Mouse (Mus musculus) megakaryocyte, embryonic 14.5 days (primary cell): ENCODE results near the gene H2-Eb1. TPM values are rescaled to one million over a fixed set of nuclear protein-coding genes. Genes with fewer than 3 reads are reported as not detected.
"Not testable (repeated sequence)": the region's sequence is repeated elsewhere in the genome, so short reads cannot be mapped to it uniquely, and the experiment has no call there.

Experiments
- H3K27me3 ChIP-seq: replicated peaks from 2 replicates; pipeline ENCODE3; 2012; ENCODE audit warnings: inconsistent platforms
- H3K36me3 ChIP-seq: replicated peaks from 2 replicates; pipeline ENCODE3; 2012; ENCODE audit warnings: low read length, inconsistent platforms, mixed read lengths
- H3K4me1 ChIP-seq: 2 replicates; pipeline ENCODE4 v1.6.1; 2012; ENCODE audit warnings: inconsistent platforms
- H3K4me3 ChIP-seq: replicated peaks from 2 replicates; pipeline ENCODE3; 2012; ENCODE audit warnings: moderate library complexity, mild to moderate bottlenecking, inconsistent platforms
- H3K9me3 ChIP-seq: 2 replicates; pipeline ENCODE4 v1.6.1; 2012; ENCODE audit warnings: inconsistent platforms
- FLI1 ChIP-seq: IDR thresholded peaks from 2 replicates; pipeline ENCODE4 v1.6.1; 2012; ENCODE audit warnings: low read length, inconsistent platforms, mixed read lengths
- GATA1 ChIP-seq: IDR thresholded peaks from 3 replicates; pipeline ENCODE4 v1.6.1; 2012; ENCODE audit warnings: mixed read lengths, low read length, inconsistent platforms, borderline replicate concordance
- polyA plus RNA-seq: library from polyadenylated mRNA; stranded (reverse); fragments of >175 nt; gene quantifications from 2 replicates; pipeline ENCODE4 v1.2.3, GENCODE M21; 2012; ENCODE audit warnings: low replicate concordance; ENCODE audit not compliant: insufficient read depth

H2-Eb1 gene
- polyA plus RNA-seq, 1 experiment: not detected

DNA sequence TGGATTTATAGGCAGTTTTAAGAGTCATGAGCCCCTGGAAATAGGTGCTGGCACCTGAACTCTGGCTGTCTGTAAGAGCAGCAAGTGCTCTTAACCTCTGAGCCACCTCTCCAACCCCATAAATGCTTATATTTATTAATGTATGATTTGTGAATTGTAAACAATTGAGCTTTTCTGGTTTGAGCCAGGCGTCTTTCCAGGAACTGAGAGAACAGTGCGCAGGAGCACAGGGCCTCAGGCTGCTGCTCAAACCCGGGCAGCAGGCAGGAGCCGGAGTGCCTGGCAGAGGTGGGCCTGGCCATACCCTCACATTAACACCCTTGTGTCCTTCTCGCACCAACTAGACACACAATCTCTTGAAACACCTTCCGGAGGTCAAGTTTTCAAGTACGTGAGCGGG lies 5.6 kb upstream of the H2-Eb1 start:
- Histone ChIP-seq H3K36me3 (no peaks in the 10 kb centered on the region), H3K9me3 (no peaks in the 10 kb centered on the region), H3K27me3 (peaks cover 9% of the 10 kb centered on the region)

DNA sequence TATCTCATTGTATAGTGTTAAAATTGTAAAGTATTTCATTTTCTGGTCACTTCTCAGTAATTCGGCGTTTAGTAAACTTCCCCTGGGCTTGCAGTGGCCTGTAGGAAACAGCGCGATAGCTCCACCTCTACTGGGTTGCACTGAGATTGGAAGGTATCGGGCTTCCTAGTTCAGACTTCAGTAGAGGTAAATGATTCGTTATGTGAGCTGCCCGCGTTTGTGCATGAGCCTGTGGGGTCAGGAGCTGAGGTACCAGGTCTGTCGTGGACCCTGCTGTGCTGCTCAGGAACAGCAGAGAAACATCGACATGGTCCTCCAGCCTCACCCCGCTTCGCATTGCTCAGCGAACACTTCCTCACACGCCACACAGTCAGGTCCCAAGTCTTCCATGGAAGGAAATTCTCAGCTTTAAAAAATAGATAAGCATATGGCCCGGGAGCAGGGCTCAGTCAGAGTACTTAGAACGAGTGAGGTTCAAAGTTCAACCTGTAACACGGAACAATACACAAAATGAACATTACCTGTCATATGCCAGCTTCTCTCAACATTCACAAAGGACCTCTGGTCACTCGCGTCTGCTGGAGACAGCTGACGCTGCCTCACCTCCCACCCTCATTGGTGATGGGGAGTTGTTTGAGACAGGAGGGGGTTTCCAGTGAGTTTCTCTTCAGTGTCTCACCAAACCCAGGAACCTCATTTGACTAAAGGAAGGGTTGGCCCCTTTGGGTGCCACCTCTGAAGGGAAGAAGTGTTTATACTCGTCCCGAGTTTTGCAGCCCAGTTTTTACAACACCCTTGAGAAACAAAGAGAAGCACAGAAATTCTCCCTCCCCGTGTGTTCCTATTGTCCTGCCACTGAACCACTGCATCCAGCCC lies 4.7 kb upstream of the H2-Eb1 start:
- Histone ChIP-seq H3K4me1 (peaks cover 26% of the 10 kb centered on the region), H3K9me3 (no peaks in the 10 kb centered on the region), H3K27me3 (peaks cover 9% of the 10 kb centered on the region), H3K36me3 (no peaks in the 10 kb centered on the region), H3K4me3 (peak overlapping the region; percentile 59)
- TF ChIP-seq GATA1 (no peak), FLI1 (no peak)

More for the DNA sequence above, 5.6 kb upstream of the H2-Eb1 start:
- H3K4me1 ChIP-seq: peaks cover 24% of the 10 kb centered on the region
- no peak overlapping the region for H3K4me3 ChIP-seq
- TF ChIP-seq GATA1: no peak
- no peak for TF ChIP-seq FLI1

DNA sequence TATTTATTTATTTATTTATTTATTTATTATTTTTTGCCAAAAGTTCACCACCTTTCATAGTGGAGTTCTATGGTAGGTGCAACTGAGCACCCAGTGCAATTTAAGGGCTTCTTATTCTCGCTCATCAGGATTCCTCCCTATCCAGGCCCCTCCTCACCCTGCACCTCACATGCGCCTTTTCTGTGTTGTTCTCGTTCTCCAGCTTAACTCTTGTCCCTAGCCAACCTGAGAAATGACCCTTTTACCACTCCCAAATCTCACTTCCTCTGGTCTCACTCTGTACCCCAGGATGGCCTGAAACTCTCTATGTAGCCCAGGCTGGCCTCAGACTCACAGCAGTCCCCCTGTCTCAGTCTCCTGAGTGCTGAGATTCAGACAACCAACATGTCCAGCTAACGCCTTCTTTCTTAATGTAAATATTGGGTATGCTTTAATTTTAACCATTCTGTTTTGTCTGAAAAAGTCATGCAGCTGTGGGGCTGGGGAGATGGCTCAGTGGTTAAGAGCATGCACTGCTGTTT lies 3.9 kb upstream of the H2-Eb1 start:
- H3K4me1 ChIP-seq: peaks cover 26% of the 10 kb centered on the region
- no peaks in the 10 kb centered on the region for H3K9me3 ChIP-seq
- peaks cover 9% of the 10 kb centered on the region for H3K27me3 ChIP-seq
- no peak overlapping the region for H3K4me3 ChIP-seq
- no peak for TF ChIP-seq FLI1
- TF ChIP-seq GATA1: no peak
- H3K36me3 ChIP-seq: no peaks in the 10 kb centered on the region

DNA sequence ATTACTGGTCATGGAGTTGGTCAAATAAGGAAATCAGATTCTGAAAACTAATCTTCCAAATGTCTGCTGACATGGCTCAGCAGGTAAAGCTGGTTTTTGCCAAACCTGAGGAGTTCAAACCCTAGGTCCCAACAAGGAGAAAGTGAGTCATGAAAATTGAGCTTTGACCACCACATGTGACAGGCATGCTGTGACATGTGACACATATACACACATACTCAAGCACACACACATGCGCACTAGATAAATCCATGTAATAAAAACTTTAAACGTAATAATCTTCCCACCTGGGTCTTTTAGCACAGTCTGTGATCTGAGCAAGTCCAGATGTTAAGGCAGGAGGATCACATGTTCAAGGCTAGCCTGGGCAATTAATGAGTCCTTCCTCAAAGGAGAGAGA lies 1.9 kb upstream of the H2-Eb1 start:
- no peaks in the 10 kb centered on the region for H3K36me3 ChIP-seq
- TF ChIP-seq FLI1: no peak
- no peak for TF ChIP-seq GATA1
- H3K4me1 ChIP-seq: peaks cover 33% of the 10 kb centered on the region
- H3K27me3 ChIP-seq: peaks cover 4% of the 10 kb centered on the region
- no peak overlapping the region for H3K4me3 ChIP-seq
- no peaks in the 10 kb centered on the region for H3K9me3 ChIP-seq

DNA sequence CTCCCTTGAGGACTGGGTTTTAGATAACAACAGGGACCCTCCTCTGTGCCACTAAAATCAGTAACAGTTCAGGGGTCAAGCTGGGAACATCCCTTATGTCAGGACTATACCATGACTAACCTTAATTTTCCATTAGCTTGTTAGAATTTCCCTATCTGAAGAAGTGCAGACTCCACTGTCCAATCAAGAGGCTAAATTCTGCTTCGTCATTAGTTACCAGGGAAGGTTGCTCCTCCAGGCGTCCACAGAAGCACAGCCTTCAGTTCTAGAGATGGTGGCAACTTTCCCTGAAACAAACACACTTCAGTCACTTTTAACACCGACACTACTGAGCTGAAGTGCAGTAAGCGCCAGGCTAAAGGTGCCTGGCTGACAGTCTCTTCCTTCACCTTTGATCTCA lies 916 bp upstream of the H2-Eb1 start:
- H3K36me3 ChIP-seq: no peaks in the 10 kb centered on the region
- H3K4me3 ChIP-seq: no peak overlapping the region
- H3K27me3 ChIP-seq: peaks cover 4% of the 10 kb centered on the region
- TF ChIP-seq GATA1: no peak
- TF ChIP-seq FLI1: no peak
- peaks cover 7% of the 10 kb centered on the region for H3K9me3 ChIP-seq
- H3K4me1 ChIP-seq: peaks cover 33% of the 10 kb centered on the region

DNA sequence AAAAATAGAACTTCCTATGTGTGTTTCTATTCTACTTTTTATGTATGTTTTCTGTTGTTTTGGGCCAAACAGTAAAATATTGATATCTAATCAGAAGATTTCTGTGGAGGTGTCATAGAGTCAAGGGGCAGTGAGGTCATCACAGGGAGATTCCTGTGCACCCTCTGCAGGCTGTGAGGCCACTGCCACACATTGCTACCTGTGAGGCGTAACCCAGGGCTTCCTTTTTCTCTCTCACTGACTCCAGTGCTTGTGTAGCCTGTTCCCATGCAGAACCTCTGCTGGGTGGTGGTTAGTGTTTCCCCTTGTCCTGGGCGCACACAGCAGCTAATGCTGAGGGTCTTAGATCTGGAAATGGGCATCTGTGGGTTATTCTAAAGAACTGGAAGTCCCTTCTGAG lies 740 bp downstream of the H2-Eb1 start:
- Histone ChIP-seq H3K4me3 (peak overlapping the region; percentile 46), H3K36me3 (no peaks in the 10 kb centered on the region), H3K4me1 (peaks cover 30% of the 10 kb centered on the region), H3K27me3 (peaks cover 2% of the 10 kb centered on the region), H3K9me3 (peaks cover 11% of the 10 kb centered on the region)
- TF ChIP-seq GATA1: no peak
- TF ChIP-seq FLI1: no peak

DNA sequence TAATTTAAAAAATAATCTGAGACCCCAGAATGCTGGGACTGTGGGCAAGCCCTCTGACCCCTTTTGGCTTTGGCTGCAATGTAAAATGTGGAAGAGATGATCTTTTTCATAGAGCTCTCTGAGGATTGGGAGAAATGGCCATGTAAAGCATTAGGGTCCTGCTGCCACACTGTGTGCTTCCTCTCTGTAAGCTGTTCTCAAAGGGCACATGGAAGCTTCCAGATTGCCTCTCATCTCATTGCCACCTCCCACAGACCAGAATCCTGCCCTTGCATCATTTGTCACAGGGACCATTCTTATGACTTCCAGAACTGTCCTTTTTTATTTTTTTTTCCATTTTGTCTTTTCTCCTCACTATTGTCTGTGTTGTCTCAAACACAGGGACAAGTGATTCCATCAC lies 1.5 kb downstream of the H2-Eb1 start:
- no peaks in the 10 kb centered on the region for H3K27me3 ChIP-seq
- TF ChIP-seq GATA1 (no peak), FLI1 (no peak)
- H3K4me1 ChIP-seq: peaks cover 33% of the 10 kb centered on the region
- H3K9me3 ChIP-seq: peaks cover 11% of the 10 kb centered on the region
- no peak overlapping the region for H3K4me3 ChIP-seq
- no peaks in the 10 kb centered on the region for H3K36me3 ChIP-seq

DNA sequence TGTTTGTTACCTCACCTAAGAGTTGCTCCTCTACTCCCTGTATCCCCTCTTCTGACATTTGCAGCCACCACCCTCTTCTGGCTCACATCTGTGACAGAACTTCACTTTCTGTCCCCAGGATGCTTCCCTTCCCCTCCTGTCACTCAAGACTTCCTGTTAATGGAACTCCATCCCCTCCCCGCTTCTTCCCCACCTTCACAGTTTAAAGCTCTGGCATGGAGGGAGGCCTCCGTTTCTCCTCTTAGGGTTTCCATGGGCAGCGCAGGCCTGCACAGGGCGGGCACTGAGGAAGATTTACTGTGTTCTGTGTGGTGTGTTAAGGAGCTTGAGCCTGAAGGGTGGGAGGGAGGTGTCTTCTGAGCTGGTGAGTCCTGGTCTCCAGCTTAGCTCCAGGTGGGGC lies 2.5 kb downstream of the H2-Eb1 start:
- H3K4me1 ChIP-seq: peaks cover 34% of the 10 kb centered on the region
- no peaks in the 10 kb centered on the region for H3K36me3 ChIP-seq
- no peak for TF ChIP-seq FLI1
- no peak for TF ChIP-seq GATA1
- H3K9me3 ChIP-seq: peaks cover 11% of the 10 kb centered on the region
- H3K4me3 ChIP-seq: no peak overlapping the region
- no peaks in the 10 kb centered on the region for H3K27me3 ChIP-seq

DNA sequence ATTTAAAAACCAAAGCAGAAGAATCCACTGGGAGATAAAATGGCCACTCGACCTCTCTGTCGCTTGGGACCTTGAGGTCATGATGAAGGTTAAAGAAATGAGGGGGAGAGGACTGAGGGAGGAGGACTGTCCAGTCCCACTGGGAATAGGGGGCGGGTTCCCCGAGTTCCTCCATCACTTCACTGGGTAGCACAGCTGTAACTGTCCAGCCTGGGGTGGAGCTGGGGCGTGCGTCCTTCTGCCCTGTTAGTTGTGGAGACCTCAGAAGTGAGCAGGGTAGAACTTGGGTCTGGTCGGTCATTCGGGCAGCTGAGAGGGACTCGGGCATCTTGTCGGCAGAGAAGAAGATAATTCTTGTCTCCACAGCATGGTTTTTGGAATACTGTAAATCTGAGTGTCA lies 3.6 kb downstream of the H2-Eb1 start:
- H3K9me3 ChIP-seq: peaks cover 11% of the 10 kb centered on the region
- H3K27me3 ChIP-seq: peaks cover 5% of the 10 kb centered on the region
- TF ChIP-seq FLI1: no peak
- no peaks in the 10 kb centered on the region for H3K36me3 ChIP-seq
- H3K4me3 ChIP-seq: peak overlapping the region; percentile 86
- H3K4me1 ChIP-seq: peaks cover 37% of the 10 kb centered on the region

DNA sequence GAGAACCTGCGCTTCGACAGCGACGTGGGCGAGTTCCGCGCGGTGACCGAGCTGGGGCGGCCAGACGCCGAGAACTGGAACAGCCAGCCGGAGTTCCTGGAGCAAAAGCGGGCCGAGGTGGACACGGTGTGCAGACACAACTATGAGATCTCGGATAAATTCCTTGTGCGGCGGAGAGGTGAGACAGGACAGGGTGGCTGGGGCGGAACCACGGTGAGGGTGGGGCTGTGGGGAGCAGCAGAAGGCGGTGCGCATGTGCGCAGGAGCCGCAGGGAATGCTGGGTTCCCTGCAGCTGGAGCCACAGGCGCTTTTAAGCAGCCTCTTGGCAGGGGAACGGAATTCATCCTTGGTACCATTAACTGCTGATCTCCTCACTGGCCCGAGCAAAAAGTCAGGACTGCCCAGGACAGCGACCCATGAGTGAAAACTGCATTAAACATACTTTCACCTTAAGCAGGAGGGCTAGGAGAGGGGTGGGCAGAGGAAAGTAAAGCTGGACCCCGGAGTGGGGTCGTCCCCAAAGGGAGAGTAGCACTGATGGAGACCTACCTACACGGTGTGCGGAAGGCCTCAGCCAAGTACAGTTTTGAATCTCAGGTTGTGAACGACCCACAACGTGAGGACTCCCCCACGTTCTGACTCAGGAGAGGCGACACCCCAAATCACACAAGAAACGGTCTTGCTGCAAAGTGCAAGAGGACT lies 4.2 kb downstream of the H2-Eb1 start:
- peaks cover 38% of the 10 kb centered on the region for H3K4me1 ChIP-seq
- H3K27me3 ChIP-seq: peaks cover 10% of the 10 kb centered on the region
- H3K9me3 ChIP-seq: peaks cover 11% of the 10 kb centered on the region
- no peak for TF ChIP-seq FLI1
- no peak for TF ChIP-seq GATA1
- no peaks in the 10 kb centered on the region for H3K36me3 ChIP-seq
- H3K4me3 ChIP-seq: peak overlapping the region; percentile 86

DNA sequence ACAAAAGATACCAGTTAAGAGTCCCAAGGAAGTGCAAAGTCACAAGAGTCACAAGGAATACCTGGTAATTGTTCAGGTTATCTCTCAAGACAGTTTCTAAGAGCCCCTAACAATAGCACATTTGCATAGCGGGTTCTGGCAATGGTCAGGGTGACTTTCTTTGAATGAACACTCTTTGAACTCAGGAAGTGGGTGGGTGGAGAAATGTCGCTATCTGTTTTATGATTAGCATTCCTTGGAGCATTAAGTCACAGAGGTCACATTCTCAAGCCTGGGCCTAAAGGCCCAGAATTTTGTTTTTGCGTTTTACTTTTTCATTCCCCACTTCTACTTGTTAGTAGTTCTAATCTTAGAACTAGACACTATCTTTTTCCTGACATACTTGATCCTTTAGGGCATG lies 4.9 kb downstream of the H2-Eb1 start:
- H3K27me3 ChIP-seq, H3K4me3 ChIP-seq, H3K36me3 ChIP-seq: not testable (repeated sequence)
- H3K4me1 ChIP-seq: peaks cover 40% of the 10 kb centered on the region
- peaks cover 11% of the 10 kb centered on the region for H3K9me3 ChIP-seq
